Mouse (Mus musculus): ENCODE measurements around the gene Exoc3.
A peak's percentile ranks its signal among the peaks of the same experiment; 100 is the strongest.

Exoc3 gene

GRCm38 (mm10) chr13:74138906-74139647, 69.5 kb downstream of the Exoc3 start:
- no peak for DNase-seq (ENCODE audit: low spot score)

- no peak for DNase-seq (ENCODE audit: low spot score)
These were observed 78.6 kb downstream of the Exoc3 start for GRCm38 (mm10) chr13:74129909-74130308.

GRCm38 (mm10) chr13:74127571-74127970, 81.0 kb downstream of the Exoc3 start:
- no peak for DNase-seq (ENCODE audit: low spot score)

- no peak for DNase-seq (ENCODE audit: low spot score)
These were observed 85.9 kb downstream of the Exoc3 start for GRCm38 (mm10) chr13:74122632-74123031.

GRCm38 (mm10) chr13:74121795-74122330, 86.7 kb downstream of the Exoc3 start:
- DNase-seq (ENCODE audit: low spot score): no peak

GRCm38 (mm10) chr13:74121141-74121602, 87.4 kb downstream of the Exoc3 start, which contains the start of gene Slc9a3:
Slc9a3 (plus strand) TSS chr13:74121457.
- DNase-seq (ENCODE audit: low spot score): peak; percentile 27
